Mouse (Mus musculus) cerebellum, postnatal 36 days (tissue): ENCODE measurements around the gene Ldlrad3.

Source experiments
- DNase-seq, 2 experiments: peaks; one replicate each; pipeline ENCODE4 v3.0.0; 2021 to 2022; ENCODE audit warnings: mixed read lengths in 2 of 2

The Ldlrad3 gene

DNA sequence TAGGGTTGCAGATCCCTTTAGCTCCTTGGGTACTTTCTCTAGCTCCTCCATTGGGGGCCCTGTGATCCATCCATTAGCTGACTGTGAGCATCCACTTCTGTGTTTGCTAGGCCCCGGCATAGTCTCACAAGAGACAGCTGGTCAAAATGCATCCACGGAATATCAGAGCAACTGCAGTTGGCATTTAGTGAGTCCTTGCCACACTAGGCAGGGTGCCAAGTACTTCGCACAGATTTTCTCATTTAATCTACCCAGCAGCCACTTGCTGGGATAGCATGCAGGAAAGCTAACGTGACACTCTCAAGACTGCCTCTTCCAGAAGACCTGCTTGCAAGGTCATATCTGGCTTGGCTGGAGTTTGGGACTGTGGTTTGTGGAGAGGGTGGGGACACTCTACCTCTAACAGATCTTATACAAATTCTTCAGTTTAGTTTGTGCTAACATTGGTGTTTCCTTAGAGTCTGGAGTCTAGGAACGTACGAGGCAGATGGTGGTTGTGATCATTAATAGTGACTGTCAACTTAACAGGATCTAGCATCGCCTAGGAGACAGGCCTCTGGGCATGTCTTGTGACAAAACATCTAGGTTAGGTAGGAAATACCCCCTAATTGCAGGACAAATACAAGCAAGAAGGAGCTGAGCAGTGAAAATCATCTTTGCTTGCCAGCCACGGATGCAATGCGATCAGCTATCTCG is 115.0 kb downstream of the Ldlrad3 start:
- DNase-seq, result peak; percentile 68 to 70

DNA sequence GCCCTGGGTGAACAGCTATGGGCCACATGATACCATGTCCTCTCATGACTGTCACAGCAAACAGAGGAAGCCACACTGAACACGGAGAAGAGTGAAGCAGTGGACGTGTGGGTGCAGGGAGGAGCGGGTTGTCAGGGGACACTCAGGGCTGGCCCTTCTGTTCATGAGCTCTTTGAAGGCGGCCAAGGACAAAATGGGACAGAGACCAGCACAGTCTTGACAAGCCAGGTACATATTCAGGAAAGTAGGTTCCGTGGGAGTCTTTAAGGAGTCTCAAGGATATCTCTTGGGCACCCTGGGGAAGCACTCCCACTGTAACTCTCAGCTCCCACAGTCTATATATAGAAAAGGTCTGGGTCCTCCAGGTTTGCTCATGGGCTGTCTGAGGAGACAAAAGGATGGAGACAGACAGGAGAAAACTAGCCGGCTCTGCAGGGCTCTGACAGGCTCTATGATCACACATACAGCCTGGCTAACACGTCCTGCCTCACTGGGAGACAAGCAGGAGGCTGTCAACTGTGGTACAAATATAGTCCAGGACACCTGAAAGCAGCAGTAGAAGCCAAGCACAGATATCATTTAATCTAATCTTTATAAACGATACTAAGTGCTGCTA is 121.3 kb downstream of the Ldlrad3 start:
- DNase-seq, result peak in 1 of 2 experiments; percentile 47

DNA sequence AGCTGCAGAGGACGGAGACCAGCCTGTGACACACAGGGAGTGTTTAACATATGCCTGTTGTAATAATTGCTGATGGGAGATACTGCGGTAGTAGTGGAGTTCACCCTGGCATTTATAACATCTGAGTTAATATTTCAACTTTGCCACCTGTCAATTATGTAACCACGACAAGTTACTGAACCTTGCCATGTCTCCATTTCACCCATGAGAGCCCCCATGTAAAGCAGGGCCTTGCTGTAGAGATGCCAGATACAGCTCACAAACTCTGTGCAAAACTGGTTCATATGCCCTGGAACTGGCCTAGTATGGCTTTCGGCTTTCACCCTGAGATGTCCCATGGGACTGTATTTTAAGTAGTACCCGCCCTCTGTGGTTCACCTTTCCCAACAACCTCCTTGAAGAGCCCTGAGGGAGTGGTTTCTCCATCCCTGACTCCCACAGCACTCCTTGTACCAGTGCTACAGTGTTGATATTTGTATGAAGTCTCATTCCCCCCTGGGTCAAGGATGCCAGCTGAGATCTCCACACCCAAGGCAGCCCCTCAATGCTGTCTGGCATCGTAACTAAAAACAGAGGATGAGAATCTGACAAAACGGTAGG is 122.2 kb downstream of the Ldlrad3 start:
- DNase-seq, result no peak

DNA sequence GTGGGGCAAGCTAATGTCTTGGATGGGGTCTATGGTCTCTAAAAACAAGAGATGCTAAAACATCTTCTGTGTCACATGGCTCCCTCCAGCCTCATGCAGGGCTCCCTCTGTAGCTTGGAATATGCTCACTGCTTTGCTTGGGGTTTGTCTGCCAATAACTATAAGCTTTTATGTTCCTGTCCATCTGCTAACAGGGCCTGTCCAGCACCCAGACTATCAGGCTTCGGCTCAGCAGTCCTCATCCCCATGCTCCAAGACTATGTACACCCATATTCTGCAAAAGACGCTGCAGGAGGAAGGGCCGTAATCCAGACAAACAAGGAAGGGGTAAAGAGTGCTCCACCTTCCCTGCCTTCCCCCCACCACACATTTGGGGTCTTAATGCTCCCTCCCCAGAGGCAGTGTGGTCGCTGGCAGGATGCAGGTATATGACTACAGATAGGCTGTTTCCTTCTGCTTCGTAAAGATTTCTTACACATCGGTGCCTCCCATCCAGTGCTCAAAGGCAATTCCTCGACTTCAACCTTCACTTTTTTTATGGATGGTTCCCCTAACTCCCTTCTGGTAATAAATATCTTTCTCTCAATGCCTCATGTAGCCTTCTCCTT is 123.2 kb downstream of the Ldlrad3 start:
- peak in 1 of 2 experiments; percentile 41 for DNase-seq

DNA sequence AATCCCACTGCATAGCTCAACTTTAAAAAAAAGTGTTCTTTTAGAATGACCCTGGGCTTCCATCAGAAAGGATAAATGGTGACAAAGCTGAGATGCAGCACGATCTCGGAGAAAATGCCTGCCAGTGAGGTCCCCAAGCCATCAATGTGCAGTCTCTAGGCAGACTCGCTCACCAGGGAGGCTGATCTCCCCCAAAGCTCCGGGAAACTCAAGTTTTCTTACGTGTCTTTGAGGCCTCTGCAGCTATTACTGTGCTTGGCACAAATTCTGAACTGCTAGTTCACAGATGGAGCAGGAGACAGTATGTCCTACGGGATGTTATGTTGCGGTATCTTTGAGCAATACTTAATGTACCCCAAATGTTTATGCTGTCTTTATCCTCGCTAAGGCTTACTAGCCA is 124.3 kb downstream of the Ldlrad3 start:
- DNase-seq, result no peak

DNA sequence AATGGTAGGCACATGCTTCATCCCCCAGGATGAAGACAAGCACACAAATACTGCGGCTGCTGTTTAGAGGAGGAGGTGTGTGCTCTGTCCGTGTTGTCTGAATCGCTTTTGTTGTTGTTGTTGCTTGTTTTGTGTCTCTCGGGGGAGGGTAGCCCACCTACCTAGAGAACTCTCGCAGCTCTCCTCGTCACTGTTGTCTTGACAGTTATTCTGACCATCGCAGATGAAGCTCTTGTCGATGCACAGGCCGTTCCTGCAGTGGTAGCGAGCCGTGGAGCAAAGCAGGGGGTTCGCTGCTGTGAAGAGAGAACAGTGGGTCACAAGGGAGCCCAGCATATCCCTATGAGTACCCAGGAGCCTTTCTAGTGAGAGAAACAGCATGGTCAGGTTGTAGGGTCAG is 128.4 kb downstream of the Ldlrad3 start:
- DNase-seq, result no peak

DNA sequence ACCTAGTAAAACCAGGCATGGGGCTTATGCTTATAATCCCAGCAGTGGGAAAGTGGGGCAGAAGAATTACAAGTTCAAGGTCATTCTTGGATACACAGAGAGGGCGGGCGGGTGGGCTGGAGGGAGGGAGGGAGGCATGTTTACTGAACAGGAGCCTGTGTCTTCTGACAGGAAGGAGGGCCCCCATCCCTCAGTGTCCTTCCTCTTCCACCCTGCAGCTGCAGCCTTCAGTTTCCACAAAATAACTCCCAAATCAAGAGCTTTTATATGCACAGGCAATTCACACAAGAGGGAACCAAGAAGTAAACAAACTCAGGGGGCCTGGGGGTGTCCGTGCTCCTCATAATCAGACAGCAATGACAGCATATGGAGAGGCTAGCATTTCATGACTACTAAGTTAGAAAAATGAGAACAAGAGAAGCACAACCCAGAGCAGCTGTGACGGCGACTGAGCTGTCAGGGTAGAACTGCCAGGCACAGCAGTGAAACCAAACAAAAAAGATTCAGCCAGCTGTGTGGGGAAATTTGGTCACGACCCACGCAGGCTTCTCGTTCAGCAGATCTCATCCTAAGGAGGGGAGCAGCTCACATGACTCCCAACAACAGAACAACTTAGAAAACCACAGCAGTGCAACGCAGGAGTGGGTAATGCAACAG is 129.0 kb downstream of the Ldlrad3 start:
- no peak for DNase-seq

DNA sequence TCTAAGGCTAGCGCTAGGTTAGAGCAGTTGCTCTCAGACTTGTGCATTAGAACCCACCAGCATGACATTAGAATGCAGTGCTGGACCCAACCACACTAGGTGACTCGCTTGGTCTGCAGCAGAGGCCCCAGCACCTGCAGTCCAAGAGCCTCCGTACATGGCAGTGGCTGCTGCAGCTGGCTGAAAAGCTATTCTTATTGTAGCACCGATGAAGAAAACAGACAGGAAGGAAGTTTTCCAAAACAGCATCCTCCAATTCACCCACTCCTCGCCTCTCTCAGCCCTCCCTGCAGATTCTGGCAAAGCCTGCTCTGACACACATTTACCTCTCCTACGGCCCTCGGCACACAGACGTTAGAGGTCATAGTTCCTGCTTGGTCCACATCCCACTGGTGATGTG is 130.0 kb downstream of the Ldlrad3 start:
- DNase-seq, result no peak

DNA sequence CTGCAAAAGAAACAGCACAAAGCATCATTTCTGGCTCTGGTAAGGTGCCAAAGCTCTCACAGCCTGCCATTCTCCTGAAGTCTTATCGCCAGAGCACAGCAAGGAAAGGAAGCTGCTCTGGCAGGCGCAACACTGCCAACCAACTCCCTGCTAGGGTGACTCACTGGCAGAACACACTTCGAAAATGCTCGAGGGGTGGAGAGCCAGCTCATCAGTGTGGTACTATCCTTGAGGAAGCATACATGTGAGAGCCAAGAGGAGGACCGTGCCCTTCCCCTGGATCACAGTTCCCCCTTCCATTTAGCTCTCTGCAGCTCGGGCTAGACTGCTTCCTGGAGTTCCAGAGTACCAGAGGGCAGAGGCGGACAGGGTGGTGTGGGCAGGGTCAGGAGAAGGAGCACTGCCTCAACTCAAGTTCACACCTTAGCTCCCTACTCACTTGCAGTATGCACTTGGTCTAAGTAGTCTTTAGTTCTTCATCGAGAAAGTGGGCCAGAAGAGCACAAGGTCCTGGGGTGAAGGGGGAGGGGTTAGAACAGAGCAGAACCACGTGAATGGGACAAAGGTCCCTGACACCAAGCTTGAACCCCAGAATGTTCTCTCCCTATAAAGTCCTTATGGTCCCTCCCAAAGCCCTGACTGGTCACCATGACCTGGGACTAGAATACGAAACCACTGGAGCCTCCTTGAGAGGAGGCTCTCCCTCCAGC is 133.1 kb downstream of the Ldlrad3 start:
- peak; percentile 79 to 82 for DNase-seq

DNA sequence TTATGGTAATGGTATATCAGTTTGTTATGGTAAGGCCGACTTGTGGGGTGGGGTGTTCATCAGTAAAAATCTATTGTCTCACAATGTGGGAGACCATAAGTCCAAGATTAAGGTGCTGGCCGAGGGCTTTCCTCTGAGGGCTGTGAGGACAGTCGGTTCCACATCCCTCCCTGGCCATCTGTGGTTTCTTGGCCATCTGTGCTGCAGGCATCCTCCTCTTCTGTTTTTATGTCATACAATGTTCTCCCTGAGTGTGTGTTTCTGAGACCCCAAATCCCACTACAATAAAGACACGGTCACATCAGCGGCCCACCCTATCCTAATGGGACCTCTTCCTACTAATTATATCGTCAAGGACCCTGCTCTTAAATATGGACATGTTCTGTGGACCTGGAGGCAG is 133.8 kb downstream of the Ldlrad3 start:
- DNase-seq, result peak; percentile 79 to 82

DNA sequence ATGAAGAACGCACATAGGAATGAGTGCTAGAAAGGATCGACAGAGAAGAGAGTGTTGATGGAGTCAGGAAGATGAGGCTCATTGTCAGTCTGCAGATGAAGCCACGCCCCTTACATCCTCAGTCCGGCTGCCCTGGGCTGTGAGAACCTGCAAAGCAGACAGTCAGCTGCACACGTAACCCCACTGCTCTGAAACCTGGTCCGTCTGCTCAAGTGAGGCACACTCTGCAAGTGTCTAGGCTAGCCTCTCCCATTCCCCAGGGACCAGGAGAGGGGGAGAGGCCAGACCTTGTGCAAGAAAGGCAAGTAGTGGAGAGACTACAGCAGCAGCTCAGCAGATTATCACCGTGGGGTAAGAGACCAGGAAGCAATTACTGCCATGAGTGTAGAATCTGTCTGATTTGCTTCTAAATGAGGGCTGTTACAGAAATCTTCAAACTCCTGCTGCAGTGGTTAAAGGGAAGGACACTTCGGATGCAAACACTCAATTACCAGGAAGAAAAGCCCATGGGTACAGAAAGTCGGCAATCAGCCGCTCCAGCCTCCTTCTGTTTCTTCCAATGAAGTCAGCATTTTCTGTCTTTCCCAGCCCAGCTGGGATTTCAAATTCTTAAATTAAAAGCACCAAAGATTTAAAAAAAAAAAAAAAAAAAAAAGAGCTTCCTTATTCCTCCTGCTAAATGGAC is 136.2 kb downstream of the Ldlrad3 start:
- no peak for DNase-seq

DNA sequence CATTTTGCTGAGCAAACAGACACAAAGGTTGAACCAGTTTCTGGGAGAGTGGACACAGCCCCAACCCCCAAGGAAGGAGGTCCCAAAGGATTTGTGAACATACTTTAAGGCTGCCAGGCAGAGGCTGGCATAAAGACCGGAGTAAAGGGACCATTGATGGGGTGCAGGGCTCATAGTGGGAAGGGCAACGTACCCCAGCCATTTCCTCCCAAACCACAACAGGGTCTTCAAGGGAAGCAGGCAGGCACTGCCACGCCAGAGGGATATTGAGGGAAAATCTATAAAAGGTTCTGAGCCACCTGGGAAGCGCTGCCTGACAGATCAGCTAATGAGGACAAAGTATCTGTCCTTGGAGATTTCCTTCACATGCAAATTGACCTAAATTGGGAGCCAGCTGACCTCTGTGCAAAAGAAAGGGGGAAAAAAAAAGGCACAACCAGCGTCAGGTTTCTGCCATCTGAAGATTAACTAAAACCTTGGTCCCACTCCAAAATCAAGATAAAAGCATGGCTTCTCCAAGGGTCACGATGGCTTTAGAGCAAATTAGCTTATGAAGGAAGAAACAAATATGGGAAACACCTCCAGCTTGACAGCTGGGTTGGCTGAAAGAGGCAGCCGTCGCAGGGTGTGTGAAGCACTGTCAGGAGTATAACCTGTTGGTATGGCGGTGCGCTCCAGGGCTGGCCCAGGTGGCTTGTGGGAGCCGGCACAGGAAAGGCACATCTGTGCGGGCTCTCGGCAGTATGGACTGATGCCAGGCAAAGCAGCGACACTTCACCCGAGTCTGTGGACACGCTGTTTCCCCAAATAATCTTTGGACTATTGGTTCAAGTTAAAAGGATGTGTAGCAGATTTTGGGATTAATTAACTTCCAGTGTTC is 137.6 kb downstream of the Ldlrad3 start:
- no peak for DNase-seq

DNA sequence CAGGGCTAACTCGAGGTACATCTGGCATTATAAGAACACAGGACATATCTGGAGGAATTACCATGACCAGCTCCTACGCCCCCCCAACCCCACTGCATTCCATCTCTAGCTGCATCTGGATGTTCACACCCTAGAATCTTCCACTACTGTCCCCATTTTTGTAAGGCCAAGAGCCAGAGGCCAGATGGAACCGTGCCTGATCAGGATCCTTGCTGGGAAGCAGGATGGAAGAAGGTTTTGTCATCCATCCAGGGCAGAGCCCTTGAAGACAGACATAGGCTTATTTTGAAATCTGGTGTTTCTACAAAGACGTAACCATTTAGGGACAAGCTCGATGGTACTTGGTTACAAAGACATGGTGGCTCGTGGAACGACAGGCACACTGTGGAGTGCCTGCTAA is 139.7 kb downstream of the Ldlrad3 start:
- DNase-seq, result peak; percentile 47 to 48

DNA sequence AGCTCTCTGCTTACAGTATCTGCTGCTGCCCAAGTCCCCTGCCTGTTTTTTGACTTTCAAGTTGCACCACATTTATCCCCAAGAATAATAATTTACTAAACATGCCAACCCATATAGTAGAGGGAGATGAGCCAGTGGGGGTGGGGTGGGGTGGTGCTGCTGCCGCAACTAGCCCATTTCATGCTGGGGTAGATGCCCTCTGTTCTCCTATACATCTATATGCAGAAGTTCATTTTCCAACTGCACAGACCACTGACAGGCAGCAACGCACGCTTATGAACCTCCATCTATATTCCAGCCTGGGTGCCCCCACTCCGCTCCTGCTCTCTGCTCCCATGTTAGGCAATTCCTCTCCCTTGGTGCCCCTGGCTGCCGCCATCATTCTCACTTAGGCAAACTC is 145.7 kb downstream of the Ldlrad3 start:
- no peak for DNase-seq

DNA sequence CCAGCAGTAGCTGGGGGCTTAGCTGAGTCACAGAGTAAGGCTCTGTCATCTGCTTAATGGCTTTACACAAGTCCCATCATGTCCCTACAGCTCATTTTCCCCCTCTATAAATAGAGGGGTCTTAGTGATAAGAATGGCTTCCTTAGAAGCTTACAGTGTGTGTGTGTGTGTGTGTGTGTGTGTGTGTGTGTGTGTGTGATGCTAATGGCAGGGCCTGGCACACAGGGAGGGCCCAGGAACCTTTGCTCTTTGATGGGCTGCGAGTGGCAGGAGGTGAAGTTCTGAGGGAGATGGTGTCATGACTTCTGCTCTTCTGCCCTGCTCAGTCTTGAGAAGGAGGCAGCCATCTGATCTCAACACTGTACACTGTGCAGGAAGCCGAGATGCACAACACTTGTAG is 146.2 kb downstream of the Ldlrad3 start:
- DNase-seq, result no peak

DNA sequence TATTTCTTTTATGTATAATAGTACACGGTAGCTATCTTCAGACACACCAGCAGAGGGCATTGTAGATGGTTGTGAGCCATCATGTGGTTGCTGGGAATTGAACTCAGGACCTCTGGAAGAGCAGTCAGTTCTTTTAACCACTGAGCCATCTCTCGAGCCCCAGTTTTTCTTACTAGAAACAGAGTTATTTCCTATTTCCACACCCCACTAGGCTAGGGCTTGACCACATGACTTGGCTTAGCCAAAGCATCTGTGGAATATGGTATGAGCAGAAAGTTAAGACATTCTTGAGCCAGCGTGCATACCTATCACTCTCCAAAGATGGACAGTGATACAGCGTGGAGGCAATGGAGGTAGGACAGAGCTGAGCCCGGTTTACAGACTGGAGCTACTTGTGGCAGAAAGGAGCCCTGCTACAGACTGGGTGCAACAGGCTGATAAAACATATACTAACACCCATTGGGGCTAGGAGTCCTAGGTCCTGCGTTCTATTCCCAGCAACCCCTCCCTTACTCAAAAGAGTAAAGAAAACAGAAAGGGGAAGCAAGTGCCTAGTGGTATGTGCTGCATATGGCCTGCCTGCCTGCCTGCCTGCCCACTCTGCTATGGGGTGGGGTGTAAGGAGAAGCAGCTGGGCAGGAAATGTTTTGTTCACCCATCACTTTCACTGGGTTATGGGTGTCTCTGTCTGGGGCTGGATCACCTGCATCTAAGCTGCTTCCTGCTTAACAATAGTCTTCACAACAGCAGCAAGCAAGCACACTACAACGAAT is 147.1 kb downstream of the Ldlrad3 start:
- no peak for DNase-seq

DNA sequence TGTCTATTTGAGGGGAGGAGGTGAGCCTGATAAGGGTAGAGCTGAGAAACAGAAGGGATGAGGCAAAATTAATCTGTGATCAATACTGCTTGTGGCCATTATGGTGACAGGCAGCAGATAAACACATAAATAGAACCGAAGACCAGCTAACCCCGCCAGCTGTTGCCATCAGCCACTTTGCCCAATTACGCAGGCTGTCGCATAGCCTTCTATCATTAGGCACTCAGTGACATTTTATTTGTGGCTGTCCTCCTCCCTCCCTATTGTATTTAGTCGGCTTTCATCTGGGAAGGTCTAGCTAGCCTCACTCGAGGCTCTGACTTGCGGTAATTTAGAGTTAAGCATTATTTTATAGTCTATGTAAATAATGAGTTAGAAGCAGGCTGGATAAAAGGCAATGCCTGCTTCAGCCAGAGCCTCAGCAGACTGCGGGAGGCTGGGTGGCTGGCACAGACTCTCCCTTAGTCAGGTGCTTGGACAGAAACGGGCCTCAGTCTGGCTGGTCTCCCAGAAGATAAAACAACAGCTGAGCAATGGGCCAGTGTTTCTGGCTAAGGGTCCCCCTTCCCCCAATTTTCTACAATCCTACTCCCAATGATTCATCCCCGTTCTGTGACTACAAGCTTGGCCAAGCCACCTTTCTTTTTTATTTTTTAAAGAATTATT is 147.8 kb downstream of the Ldlrad3 start:
- peak; percentile 83 to 86 for DNase-seq

DNA sequence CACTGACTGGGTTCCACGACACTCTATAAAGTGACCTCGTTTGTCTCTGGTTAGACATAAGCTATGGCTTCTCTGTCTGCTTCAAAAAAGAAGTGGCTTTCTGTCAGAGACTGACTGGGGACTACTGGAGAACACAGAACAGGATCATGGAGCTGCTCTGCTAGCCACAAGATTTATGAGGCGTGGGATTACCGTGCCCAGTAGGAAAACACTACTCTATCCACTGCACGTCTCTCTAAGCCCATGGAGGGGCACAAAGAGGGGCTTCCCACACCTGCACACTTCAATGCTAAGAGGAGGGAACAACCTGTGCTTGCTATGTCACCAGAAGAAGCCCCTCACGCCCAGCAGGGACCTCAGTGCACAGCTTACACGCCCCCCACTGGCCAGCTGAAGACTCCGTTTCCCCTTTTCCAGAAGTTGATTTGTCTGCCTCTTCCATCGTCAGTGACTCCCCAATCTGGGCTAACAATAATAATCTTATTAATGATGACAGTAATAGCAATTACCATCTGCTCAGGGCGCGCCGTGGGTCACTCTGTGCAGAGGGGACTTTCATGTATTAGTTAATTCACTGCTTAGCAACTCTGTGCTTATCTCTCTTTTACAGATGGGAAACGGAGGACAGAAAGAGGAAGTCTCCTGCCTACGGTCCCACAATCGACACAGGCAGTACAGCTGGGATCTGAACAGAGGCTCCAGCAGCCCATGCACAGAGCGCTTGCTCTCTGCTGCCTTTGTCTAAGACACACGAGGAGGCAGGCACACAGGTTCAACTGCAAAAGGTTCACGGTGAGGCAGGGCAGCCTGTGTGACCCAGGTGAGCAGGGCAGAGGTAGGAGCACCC is 149.3 kb downstream of the Ldlrad3 start:
- no peak for DNase-seq

DNA sequence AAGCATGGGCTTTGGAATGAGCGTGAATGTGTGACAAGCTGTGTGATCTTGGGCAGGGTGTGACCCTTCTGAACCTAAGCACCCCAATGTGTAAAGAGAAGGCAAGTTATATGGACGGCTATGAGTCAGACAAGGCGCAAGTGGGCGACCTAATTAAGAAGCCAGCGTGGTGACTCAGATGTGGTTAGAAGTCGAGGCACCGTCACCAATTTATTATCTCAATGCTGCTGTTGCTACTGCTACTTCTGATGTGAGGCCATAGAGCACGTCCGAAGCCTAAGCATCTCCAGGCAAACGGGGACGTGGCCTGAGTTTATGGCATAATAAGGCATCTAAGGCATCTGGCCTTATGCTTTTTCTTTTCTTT is 151.7 kb downstream of the Ldlrad3 start:
- no peak for DNase-seq
